Mouse (Mus musculus): Measurements from ENCODE around the gene Zeb2. TPM values are rescaled to one million over a fixed set of nuclear protein-coding genes. Genes with fewer than 3 reads are reported as not detected.
"Not testable (repeated sequence)": the region's sequence is repeated elsewhere in the genome, so short reads cannot be mapped to it uniquely, and the experiment has no call there.

The Zeb2 gene
- total RNA-seq, 4 experiments from 2014 or later, result 131 to 156 (median 144) TPM

- DNase-seq, result no peak
These were observed 5.0 kb downstream of the Zeb2 start for GRCm38 (mm10) chr2:45112021-45112747.

GRCm38 (mm10) chr2:45111571-45111970 is 5.6 kb downstream of the Zeb2 start:
- not testable (repeated sequence) for DNase-seq

GRCm38 (mm10) chr2:45110757-45111411 is 6.3 kb downstream of the Zeb2 start:
- DNase-seq, result no peak

GRCm38 (mm10) chr2:45109951-45110756 is 7.0 kb downstream of the Zeb2 start:
- DNase-seq, result peak; percentile 64

- no peak for DNase-seq
These were observed 7.8 kb downstream of the Zeb2 start for GRCm38 (mm10) chr2:45109161-45109950.

- DNase-seq, result peak; percentile 57
These were observed 8.6 kb downstream of the Zeb2 start for GRCm38 (mm10) chr2:45108521-45109091.

- DNase-seq, result no peak
These were observed 9.6 kb downstream of the Zeb2 start for GRCm38 (mm10) chr2:45107555-45107954.

- no peak for DNase-seq
These were observed 11.0 kb downstream of the Zeb2 start for GRCm38 (mm10) chr2:45105922-45106851.

GRCm38 (mm10) chr2:45105281-45105721 is 11.9 kb downstream of the Zeb2 start:
- DNase-seq, result no peak

GRCm38 (mm10) chr2:45104511-45105055 is 12.6 kb downstream of the Zeb2 start:
- DNase-seq, result no peak

GRCm38 (mm10) chr2:45104066-45104465 is 13.1 kb downstream of the Zeb2 start:
- no peak for DNase-seq

- DNase-seq, result no peak
These were observed 13.9 kb downstream of the Zeb2 start for GRCm38 (mm10) chr2:45103021-45103983.

- DNase-seq, result no peak
These were observed 15.0 kb downstream of the Zeb2 start for GRCm38 (mm10) chr2:45102191-45102638.

- no peak for DNase-seq
These were observed 15.6 kb downstream of the Zeb2 start for GRCm38 (mm10) chr2:45101586-45101985.

- DNase-seq, result no peak
These were observed 16.2 kb downstream of the Zeb2 start for GRCm38 (mm10) chr2:45101040-45101439.

GRCm38 (mm10) chr2:45100628-45101027 is 16.6 kb downstream of the Zeb2 start:
- no peak for DNase-seq

GRCm38 (mm10) chr2:45100017-45100416 is 17.2 kb downstream of the Zeb2 start:
- no peak for DNase-seq

- DNase-seq, result no peak
These were observed 18.1 kb downstream of the Zeb2 start for GRCm38 (mm10) chr2:45099081-45099480.

- no peak for DNase-seq
These were observed 19.2 kb downstream of the Zeb2 start for GRCm38 (mm10) chr2:45097969-45098368.

Measured in adrenal gland, adult 8-10 months (tissue).